Mouse (Mus musculus) stomach, embryonic 16.5 days (tissue): ENCODE measurements around the gene Tfap2a. TPM values are rescaled to one million over a fixed set of nuclear protein-coding genes. Genes with fewer than 3 reads are reported as not detected.

Experiments used
- ATAC-seq: fragments of 200-750 bp; cut with Nextera tagmentation; 2 replicates; pipeline ENCODE4 v1.8.0; 2017; ENCODE audit warnings: moderate number of reproducible peaks, moderate TSS enrichment; ENCODE audit not compliant: insufficient read depth, low FRiP score
- H3K27ac ChIP-seq: fragments of 300-500 bp; sonication (generic); 2 replicates; pipeline ENCODE4 v1.5.1; 2014; ENCODE audit warnings: low read length
- H3K27me3 ChIP-seq: fragments of 300-500 bp; sonication (generic); 2 replicates; pipeline ENCODE4 v1.6.1; 2014; ENCODE audit warnings: low read length, control low read depth, mixed read lengths; ENCODE audit not compliant: control insufficient read depth, insufficient read depth
- H3K36me3 ChIP-seq: fragments of 300-500 bp; sonication (generic); 2 replicates; pipeline ENCODE4 v1.6.1; 2014; ENCODE audit warnings: low read length; ENCODE audit not compliant: control insufficient read depth, insufficient read depth
- H3K4me1 ChIP-seq: fragments of 300-500 bp; sonication (generic); 2 replicates; pipeline ENCODE4 v1.6.1; 2014; ENCODE audit warnings: low read length, control low read depth, mixed read lengths; ENCODE audit not compliant: control insufficient read depth, insufficient read depth
- H3K4me2 ChIP-seq: fragments of 300-500 bp; sonication (generic); 2 replicates; pipeline ENCODE4 v1.6.1; 2014; ENCODE audit warnings: low read depth, low read length, mixed read lengths
- H3K4me3 ChIP-seq: fragments of 300-500 bp; sonication (generic); replicated peaks from 2 replicates; pipeline ENCODE4 v1.5.1; 2014; ENCODE audit warnings: mild to moderate bottlenecking, low read length
- H3K9ac ChIP-seq: fragments of 300-500 bp; sonication (generic); 2 replicates; pipeline ENCODE4 v1.6.1; 2014; ENCODE audit warnings: low read length
- H3K9me3 ChIP-seq: fragments of 300-500 bp; sonication (generic); replicated peaks from 2 replicates; pipeline ENCODE4 v1.6.1; 2016; ENCODE audit warnings: low read length, control low read depth; ENCODE audit not compliant: control insufficient read depth
- WGBS: fragments of 180-500 bp; shearing (Covaris S2); extraction: QIAGEN DNeasy Blood & Tissue Kit; methylation state at CpG from one replicate; pipeline ENCODE4 v1.1.7; 2014; 5-methylcytosine and 5-hydroxymethylcytosine counted together
- polyA plus RNA-seq: library from polyadenylated mRNA; unstranded; fragments of >200 nt; fragmentation: Nextera tagmentation; extraction: Ambion mirVana; gene quantifications from 2 replicates; pipeline ENCODE4 v1.2.1, GENCODE M21; 2015

The Tfap2a gene
- polyA plus RNA-seq, 1 experiment from 2014 or later = 1.4 TPM

GRCm38 (mm10) chr13:40730651-40731178, 7.5 kb downstream of the Tfap2a start:
- 0 out of 2 replicates have a peak, but pooled peaks have one; percentile 23 for ATAC-seq

GRCm38 (mm10) chr13:40729592-40730431, 8.4 kb downstream of the Tfap2a start:
- 1% methylated on average over 52 of the region's 52 CpGs for WGBS
- H3K4me3 ChIP-seq = peak overlapping the region; percentile 58
- no peak overlapping the region for H3K27ac ChIP-seq
- peaks cover 25% of the 10 kb centered on the region for H3K4me1 ChIP-seq
- no peaks in the 10 kb centered on the region for H3K36me3 ChIP-seq
- peak overlapping the region; percentile 61 for H3K9ac ChIP-seq
- no peak for ATAC-seq
- peaks cover 67% of the 10 kb centered on the region for H3K27me3 ChIP-seq
- H3K4me2 ChIP-seq = peak overlapping the region; percentile 69
- H3K9me3 ChIP-seq = no peaks in the 10 kb centered on the region

More at GRCm38 (mm10) chr13:40730651-40731178, 7.5 kb downstream of the Tfap2a start:
- Histone ChIP-seq H3K9me3 (no peaks in the 10 kb centered on the region), H3K27ac (peak overlapping the region; percentile 62; the same call in 1 of the 2 replicates), H3K36me3 (no peaks in the 10 kb centered on the region), H3K27me3 (peaks cover 68% of the 10 kb centered on the region), H3K4me1 (peaks cover 25% of the 10 kb centered on the region), H3K9ac (peak overlapping the region; percentile 74), H3K4me3 (peak overlapping the region; percentile 58), H3K4me2 (peak overlapping the region; percentile 69)
- under 1% methylated on average over 33 of the region's 41 CpGs for WGBS

- no peak overlapping the region for H3K9ac ChIP-seq
- H3K4me1 ChIP-seq = peaks cover 21% of the 10 kb centered on the region
- peaks cover 60% of the 10 kb centered on the region for H3K27me3 ChIP-seq
- H3K27ac ChIP-seq = no peak overlapping the region
- H3K36me3 ChIP-seq = no peaks in the 10 kb centered on the region
- H3K4me3 ChIP-seq = peak overlapping the region; percentile 58
- no peak for ATAC-seq
- no peaks in the 10 kb centered on the region for H3K9me3 ChIP-seq
- peak overlapping the region; percentile 69; the same call in 1 of the 2 replicates for H3K4me2 ChIP-seq
- WGBS = 5% methylated on average over 13 of the region's 13 CpGs
Observed at GRCm38 (mm10) chr13:40729037-40729436, 9.1 kb downstream of the Tfap2a start.

GRCm38 (mm10) chr13:40728626-40728990, 9.6 kb downstream of the Tfap2a start:
- H3K4me1 ChIP-seq = peaks cover 20% of the 10 kb centered on the region
- no peak overlapping the region for H3K27ac ChIP-seq
- no peaks in the 10 kb centered on the region for H3K9me3 ChIP-seq
- 3% methylated on average over 15 of the region's 15 CpGs for WGBS
- peak overlapping the region; percentile 28 for H3K4me3 ChIP-seq
- H3K36me3 ChIP-seq = no peaks in the 10 kb centered on the region
- H3K4me2 ChIP-seq = peak overlapping the region; percentile 27; the same call in 1 of the 2 replicates
- H3K9ac ChIP-seq = peak overlapping the region; percentile 37; the same call in 1 of the 2 replicates
- no peak for ATAC-seq
- peaks cover 61% of the 10 kb centered on the region for H3K27me3 ChIP-seq

- no peak for ATAC-seq
- Histone ChIP-seq H3K9ac (peak overlapping the region; percentile 37; the same call in 1 of the 2 replicates), H3K27ac (no peak overlapping the region), H3K4me1 (peaks cover 19% of the 10 kb centered on the region), H3K36me3 (no peaks in the 10 kb centered on the region), H3K27me3 (peaks cover 59% of the 10 kb centered on the region), H3K4me2 (peak overlapping the region; percentile 27; the same call in 1 of the 2 replicates), H3K9me3 (no peaks in the 10 kb centered on the region), H3K4me3 (peak overlapping the region; percentile 28)
- WGBS = 4% methylated on average over 42 of the region's 42 CpGs
Observed at GRCm38 (mm10) chr13:40727731-40728625, 10.2 kb downstream of the Tfap2a start.

GRCm38 (mm10) chr13:40725924-40726323, 12.3 kb downstream of the Tfap2a start:
- Histone ChIP-seq H3K27ac (no peak overlapping the region), H3K4me1 (peaks cover 14% of the 10 kb centered on the region; the same call in 1 of the 2 replicates), H3K36me3 (no peaks in the 10 kb centered on the region), H3K4me3 (no peak overlapping the region), H3K4me2 (no peak overlapping the region), H3K27me3 (peaks cover 48% of the 10 kb centered on the region), H3K9ac (no peak overlapping the region), H3K9me3 (no peaks in the 10 kb centered on the region)
- ATAC-seq = no peak
- WGBS = 4% methylated on average over 7 of the region's 7 CpGs

GRCm38 (mm10) chr13:40723598-40723920, 14.6 kb downstream of the Tfap2a start:
- peak overlapping the region; percentile 91 for H3K4me2 ChIP-seq
- WGBS = 16% methylated on average over 5 of the region's 5 CpGs
- H3K9ac ChIP-seq = no peak overlapping the region
- 0 out of 2 replicates have a peak, but pooled peaks cover 9% of the 10 kb centered on the region for H3K4me1 ChIP-seq
- no peaks in the 10 kb centered on the region for H3K36me3 ChIP-seq
- H3K4me3 ChIP-seq = peak overlapping the region; percentile 47
- H3K27me3 ChIP-seq = peaks cover 54% of the 10 kb centered on the region
- no peak overlapping the region for H3K27ac ChIP-seq
- H3K9me3 ChIP-seq = no peaks in the 10 kb centered on the region
- ATAC-seq = no peak

GRCm38 (mm10) chr13:40722741-40723597, 15.2 kb downstream of the Tfap2a start:
- no peaks in the 10 kb centered on the region for H3K9me3 ChIP-seq
- peak overlapping the region; percentile 91 for H3K4me2 ChIP-seq
- H3K36me3 ChIP-seq = no peaks in the 10 kb centered on the region
- peak overlapping the region; percentile 64 for H3K9ac ChIP-seq
- no peak overlapping the region; the same call in 1 of the 2 replicates for H3K27ac ChIP-seq
- peaks cover 54% of the 10 kb centered on the region for H3K27me3 ChIP-seq
- peak overlapping the region; percentile 47 for H3K4me3 ChIP-seq
- under 1% methylated on average over 70 of the region's 70 CpGs for WGBS
- ATAC-seq = peak; percentile 97
- 0 out of 2 replicates have a peak, but pooled peaks cover 9% of the 10 kb centered on the region for H3K4me1 ChIP-seq
